Mouse (Mus musculus) intestine, embryonic 15.5 days (tissue): ENCODE measurements around the gene Tbrg1. TPM values are rescaled to one million over a fixed set of nuclear protein-coding genes. Genes with fewer than 3 reads are reported as not detected.

Source experiments
- ATAC-seq: fragments of 200-750 bp; cut with Nextera tagmentation; 2 replicates; pipeline ENCODE4 v1.8.0; 2017; ENCODE audit warnings: moderate TSS enrichment, moderate library complexity
- H3K27ac ChIP-seq: fragments of 300-500 bp; sonication (generic); 2 replicates; pipeline ENCODE4 v1.5.1; 2015; ENCODE audit warnings: mild to moderate bottlenecking, inconsistent platforms
- H3K27me3 ChIP-seq: fragments of 300-500 bp; sonication (generic); replicated peaks from 2 replicates; pipeline ENCODE4 v1.6.1; 2015; ENCODE audit warnings: inconsistent platforms
- H3K36me3 ChIP-seq: fragments of 300-500 bp; sonication (generic); 2 replicates; pipeline ENCODE4 v1.6.1; 2015; ENCODE audit warnings: inconsistent platforms
- H3K4me1 ChIP-seq: fragments of 300-500 bp; sonication (generic); replicated peaks from 2 replicates; pipeline ENCODE4 v1.6.1; 2015; ENCODE audit warnings: inconsistent platforms
- H3K4me2 ChIP-seq: fragments of 300-500 bp; sonication (generic); replicated peaks from 2 replicates; pipeline ENCODE4 v1.6.1; 2015; ENCODE audit warnings: mild to moderate bottlenecking, inconsistent platforms
- H3K4me3 ChIP-seq: fragments of 300-500 bp; sonication (generic); replicated peaks from 2 replicates; pipeline ENCODE4 v1.5.1; 2015; ENCODE audit warnings: inconsistent platforms
- H3K9ac ChIP-seq: fragments of 300-500 bp; sonication (generic); 2 replicates; pipeline ENCODE4 v1.6.1; 2015; ENCODE audit warnings: inconsistent platforms
- H3K9me3 ChIP-seq: fragments of 300-500 bp; sonication (generic); 2 replicates; pipeline ENCODE4 v1.6.1; 2016; ENCODE audit warnings: inconsistent platforms
- WGBS: fragments of 180-500 bp; shearing (Covaris S2); methylation state at CpG from one replicate; pipeline ENCODE4 v1.1.7; 2015; 5-methylcytosine and 5-hydroxymethylcytosine counted together
- polyA plus RNA-seq: library from polyadenylated mRNA; unstranded; fragments of >200 nt; fragmentation: Nextera tagmentation; extraction: Ambion mirVana; gene quantifications from 2 replicates; pipeline ENCODE4 v1.2.1, GENCODE M21; 2015

The Tbrg1 gene
- polyA plus RNA-seq, result 162 and 171 TPM in 2 replicates

DNA sequence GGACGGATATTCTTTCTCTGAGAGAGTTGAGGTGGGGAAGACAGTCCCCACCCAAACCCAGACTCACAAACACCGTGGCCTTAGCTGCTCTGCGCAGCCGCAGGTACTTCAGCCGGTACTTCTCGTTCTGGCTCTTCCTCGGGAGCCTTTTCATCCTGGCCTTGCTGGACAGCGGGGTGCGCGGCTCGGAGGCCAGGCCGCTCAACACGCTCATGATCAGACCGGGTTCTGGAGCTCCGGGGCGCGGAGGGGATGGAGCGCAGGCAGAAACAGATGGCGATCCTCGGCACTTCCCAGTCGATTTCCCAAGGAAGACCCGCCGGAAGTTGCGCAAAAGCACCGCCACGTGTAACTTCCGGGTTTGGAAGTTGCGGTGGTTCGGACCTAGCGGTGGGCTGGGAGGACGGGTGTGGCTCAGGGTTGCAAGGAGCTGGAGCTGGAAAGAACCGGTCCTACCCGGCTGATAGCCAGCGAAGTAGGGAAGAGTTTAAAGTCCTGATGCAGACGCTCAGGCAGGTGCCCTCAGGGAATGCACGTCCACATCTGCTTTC lies at the start of gene Tbrg1:
Tbrg1 (minus strand) TSS at position 382 of the 551 bp plus-strand sequence.
- Histone ChIP-seq H3K4me2 (peak within 1 kb of the TSS; percentile 76), H3K27me3 (no peaks in the 10 kb centered on the region), H3K4me3 (peak within 1 kb of the TSS; percentile 71), H3K27ac (peak within 1 kb of the TSS; percentile 91), H3K9ac (peak within 1 kb of the TSS; percentile 78), H3K4me1 (no peaks in the 10 kb centered on the region), H3K9me3 (no peaks in the 10 kb centered on the region), H3K36me3 (peaks cover 11% of the 10 kb centered on the region)
- under 1% methylated on average over 36 of the region's 36 CpGs for WGBS
- ATAC-seq, result peak; percentile 97

DNA sequence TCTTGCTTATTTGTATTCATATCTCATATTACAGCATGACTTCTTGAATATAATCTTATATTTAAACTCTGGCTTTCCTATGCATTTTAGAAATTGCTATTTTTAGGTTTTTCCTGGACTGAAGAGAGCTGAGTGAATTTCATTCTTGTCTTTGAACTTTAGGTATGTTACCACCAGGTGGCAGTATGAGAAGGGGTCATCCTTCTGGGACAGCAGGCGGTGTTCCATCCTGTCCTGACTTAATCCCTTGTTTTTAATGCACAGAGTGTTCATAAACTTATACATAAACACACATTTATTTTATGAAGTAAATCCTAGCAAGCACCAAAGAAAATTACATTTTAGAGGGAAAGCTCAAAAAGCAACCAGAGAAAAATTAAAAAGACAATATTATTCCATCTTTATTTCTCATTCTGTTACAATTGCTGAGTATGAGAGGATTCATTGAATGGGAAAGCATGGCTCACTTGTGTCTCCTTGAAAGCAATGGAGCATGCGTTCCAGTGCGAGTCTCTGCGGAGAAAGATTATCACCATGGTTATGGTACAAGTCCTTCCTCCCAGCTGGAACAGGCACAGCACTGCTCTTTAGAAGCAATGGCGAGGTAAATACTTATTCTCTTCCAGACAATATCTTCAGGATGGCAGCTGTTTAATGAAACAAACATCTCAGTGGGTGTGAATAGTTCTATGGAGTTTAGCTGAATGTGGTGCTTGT lies 33.0 kb upstream of the Tbrg1 start:
- ATAC-seq, result no peak

DNA sequence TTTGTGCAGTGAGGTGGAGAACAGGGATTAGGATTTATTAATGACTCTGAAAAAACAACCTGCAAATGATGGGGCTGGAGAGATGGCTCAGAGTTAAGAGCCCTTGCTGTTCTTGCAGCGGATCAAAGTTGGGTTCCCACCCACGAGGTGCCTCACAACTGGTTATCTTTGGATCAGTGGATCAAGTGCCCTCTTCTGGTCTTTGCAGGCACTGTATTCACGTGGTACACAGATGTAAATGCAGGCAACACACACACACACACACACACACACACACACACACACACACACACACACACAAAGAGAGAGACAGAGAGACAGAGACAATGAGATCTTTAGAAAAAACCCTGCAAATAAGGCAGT lies 30.8 kb upstream of the Tbrg1 start:
- Histone ChIP-seq H3K36me3 (no peaks in the 10 kb centered on the region), H3K27ac (no peak overlapping the region), H3K4me3 (no peak overlapping the region), H3K4me1 (no peaks in the 10 kb centered on the region), H3K9me3 (no peaks in the 10 kb centered on the region), H3K4me2 (no peak overlapping the region), H3K27me3 (no peaks in the 10 kb centered on the region), H3K9ac (no peak overlapping the region)
- 47% methylated on average over 3 of the region's 3 CpGs for WGBS
- no peak for ATAC-seq

More for the DNA sequence above, 33.0 kb upstream of the Tbrg1 start:
- no peak overlapping the region for H3K27ac ChIP-seq
- H3K4me3 ChIP-seq, result no peak overlapping the region
- H3K27me3 ChIP-seq, result no peaks in the 10 kb centered on the region
- H3K4me1 ChIP-seq, result no peaks in the 10 kb centered on the region
- H3K9me3 ChIP-seq, result no peaks in the 10 kb centered on the region
- no peaks in the 10 kb centered on the region for H3K36me3 ChIP-seq
- H3K9ac ChIP-seq, result no peak overlapping the region
- whole genome bisulfite sequencing, result 59% methylated on average over 5 of the region's 5 CpGs
- no peak overlapping the region for H3K4me2 ChIP-seq

DNA sequence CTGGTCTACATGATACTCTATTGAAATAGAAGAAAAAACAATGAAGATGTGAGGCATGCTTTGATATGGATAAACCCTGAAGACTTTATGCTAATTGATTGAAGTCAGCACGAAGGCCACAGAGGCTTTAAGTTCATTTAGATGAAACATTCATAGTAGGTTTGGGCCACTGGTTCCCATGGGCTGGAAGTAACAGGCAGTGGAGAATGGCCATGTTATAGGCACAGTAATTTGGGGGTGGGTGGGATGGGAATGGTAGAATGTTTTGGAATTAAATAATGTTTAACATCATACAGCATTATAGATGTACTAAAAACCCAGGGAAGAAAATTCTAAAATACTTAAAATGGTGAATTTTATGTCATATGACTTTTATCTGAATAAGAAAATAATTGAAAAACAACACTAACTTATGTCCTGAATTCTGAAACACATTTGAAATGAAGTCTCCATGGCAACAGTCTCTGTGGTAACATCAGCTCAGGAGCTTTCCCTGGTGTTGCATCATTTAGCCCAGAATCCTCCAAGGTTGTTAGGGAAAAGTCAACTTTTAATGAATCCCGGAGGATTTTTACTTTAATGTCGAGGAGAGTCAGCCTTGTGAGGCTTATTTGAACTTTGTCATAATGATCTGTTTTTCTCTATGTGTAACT lies 30.3 kb upstream of the Tbrg1 start:
- no peaks in the 10 kb centered on the region for H3K9me3 ChIP-seq
- no peak overlapping the region for H3K27ac ChIP-seq
- no peak overlapping the region for H3K4me2 ChIP-seq
- H3K9ac ChIP-seq, result no peak overlapping the region
- no peak for ATAC-seq
- no peaks in the 10 kb centered on the region for H3K36me3 ChIP-seq
- 82% methylated on average over 3 of the region's 3 CpGs for WGBS
- no peaks in the 10 kb centered on the region for H3K4me1 ChIP-seq
- H3K27me3 ChIP-seq, result no peaks in the 10 kb centered on the region
- no peak overlapping the region for H3K4me3 ChIP-seq

DNA sequence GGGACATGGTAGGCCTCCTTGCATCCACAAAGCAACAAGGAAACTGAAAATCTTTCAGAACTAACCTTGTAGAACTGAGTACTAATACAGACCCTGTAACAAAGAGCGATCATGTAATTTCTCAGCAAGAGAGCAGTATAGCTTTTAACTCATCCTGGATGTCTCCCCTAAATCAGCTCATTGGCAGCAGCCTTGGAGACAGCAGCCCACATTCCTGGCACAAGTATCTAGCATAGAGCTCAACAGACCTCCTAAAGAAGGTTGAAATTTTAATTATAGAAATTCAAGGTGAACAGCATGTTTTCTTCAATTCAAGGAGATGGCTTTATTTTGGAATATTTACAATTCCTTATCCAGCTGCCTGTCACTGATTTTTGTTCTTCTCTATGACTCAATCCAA lies 24.0 kb upstream of the Tbrg1 start:
- Histone ChIP-seq H3K27ac (no peak overlapping the region), H3K27me3 (no peaks in the 10 kb centered on the region), H3K9me3 (no peaks in the 10 kb centered on the region), H3K4me1 (no peaks in the 10 kb centered on the region), H3K4me2 (no peak overlapping the region), H3K36me3 (no peaks in the 10 kb centered on the region), H3K4me3 (no peak overlapping the region), H3K9ac (no peak overlapping the region)
- 100% methylated on average over 1 of the region's 1 CpGs for WGBS
- no peak for ATAC-seq

DNA sequence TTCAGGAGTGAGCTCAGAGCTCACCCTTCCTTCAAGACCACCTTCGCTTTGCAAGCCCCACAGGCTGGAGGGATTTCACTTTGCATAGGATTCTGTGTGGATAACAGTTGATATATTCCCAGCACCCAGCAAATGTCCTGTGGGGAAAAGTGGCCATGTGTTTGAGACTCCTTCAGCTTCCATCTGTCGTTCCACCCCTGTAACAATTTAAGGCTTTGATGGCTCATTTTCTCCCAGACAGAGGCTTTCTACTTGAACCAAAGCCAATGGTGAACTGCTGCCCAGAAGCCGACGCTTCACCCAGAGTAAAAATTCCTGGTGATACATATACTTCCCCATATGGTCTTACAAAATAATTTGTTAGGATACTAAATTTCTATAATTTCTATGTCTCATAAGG lies 18.2 kb upstream of the Tbrg1 start:
- WGBS, result 73% methylated on average over 4 of the region's 4 CpGs
- no peak overlapping the region for H3K4me2 ChIP-seq

DNA sequence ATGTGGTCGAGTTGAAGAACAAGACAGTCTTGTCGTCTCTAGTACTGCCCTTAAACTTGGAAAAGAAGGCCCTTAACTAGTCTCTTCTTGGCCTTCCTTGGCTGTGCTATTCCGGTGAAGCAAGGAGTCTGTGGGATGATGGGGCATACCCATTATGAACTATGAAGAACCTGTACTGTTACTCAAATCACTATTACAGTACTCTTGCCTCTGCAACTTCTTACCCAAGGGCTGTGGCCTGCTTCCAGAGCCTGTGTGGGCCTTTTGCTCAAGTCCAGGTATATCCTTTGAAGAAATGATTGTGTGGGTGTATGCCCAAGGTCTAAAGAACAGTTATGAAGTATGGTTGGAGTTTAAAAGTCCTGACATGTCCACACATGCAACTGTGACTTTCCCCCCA lies 13.1 kb upstream of the Tbrg1 start:
- WGBS, result 89% methylated on average over 3 of the region's 3 CpGs
- Histone ChIP-seq H3K4me3 (no peak overlapping the region), H3K9me3 (no peaks in the 10 kb centered on the region), H3K4me1 (no peaks in the 10 kb centered on the region), H3K27me3 (no peaks in the 10 kb centered on the region), H3K36me3 (no peaks in the 10 kb centered on the region), H3K4me2 (no peak overlapping the region), H3K9ac (no peak overlapping the region), H3K27ac (no peak overlapping the region)
- no peak for ATAC-seq

More for the DNA sequence above, 18.2 kb upstream of the Tbrg1 start:
- no peak for ATAC-seq
- Histone ChIP-seq H3K36me3 (no peaks in the 10 kb centered on the region), H3K4me1 (no peaks in the 10 kb centered on the region), H3K4me3 (no peak overlapping the region), H3K27ac (no peak overlapping the region), H3K9ac (no peak overlapping the region), H3K27me3 (no peaks in the 10 kb centered on the region), H3K9me3 (no peaks in the 10 kb centered on the region)

DNA sequence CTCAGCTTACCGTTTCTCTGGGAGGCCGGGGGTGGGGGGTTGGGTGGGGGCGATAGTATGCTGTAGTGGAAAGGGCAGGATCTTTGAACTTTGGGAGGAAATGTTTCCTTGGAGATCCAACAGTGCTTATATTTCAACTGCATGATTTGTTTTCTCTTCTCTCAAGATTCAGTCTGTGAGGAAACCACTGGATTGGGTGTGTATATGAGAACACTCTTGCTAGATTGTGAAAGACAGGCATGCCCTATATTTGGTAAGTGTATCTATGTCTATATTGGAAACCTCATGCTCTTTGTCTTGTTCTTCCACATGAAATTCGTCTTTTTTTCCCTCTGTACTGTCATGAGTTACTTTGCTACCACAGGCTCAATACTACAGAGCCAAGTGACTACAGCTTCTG lies 12.6 kb upstream of the Tbrg1 start:
- Histone ChIP-seq H3K9me3 (no peaks in the 10 kb centered on the region), H3K4me2 (no peak overlapping the region), H3K4me1 (no peaks in the 10 kb centered on the region), H3K4me3 (no peak overlapping the region), H3K9ac (no peak overlapping the region), H3K36me3 (no peaks in the 10 kb centered on the region), H3K27me3 (no peaks in the 10 kb centered on the region), H3K27ac (no peak overlapping the region)
- ATAC-seq, result no peak
- WGBS, result 45% methylated on average over 4 of the region's 4 CpGs

DNA sequence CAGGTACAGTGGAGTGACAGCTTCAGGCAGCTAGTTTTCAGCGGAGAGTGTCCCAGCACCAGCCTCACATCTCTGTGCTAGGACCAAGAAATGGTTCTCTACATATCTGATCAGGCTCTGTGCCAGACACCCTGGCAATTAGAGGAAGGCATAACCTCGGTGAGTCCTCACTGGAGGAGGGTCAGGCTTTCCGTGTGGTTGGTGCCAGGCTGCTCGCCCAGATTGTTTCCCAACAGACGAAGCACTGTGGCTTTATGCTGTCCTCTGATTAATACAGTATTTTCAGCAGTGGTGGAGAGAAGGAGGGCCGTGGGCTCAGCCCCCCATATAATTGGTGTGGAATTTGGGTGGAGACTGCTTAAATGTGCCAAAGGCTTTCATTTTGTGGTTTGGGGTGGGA lies 12.0 kb upstream of the Tbrg1 start, which contains the start of gene Panx3:
Panx3 (minus strand) TSS at position 121 of the 400 bp plus-strand sequence.
- WGBS, result 58% methylated on average over 6 of the region's 6 CpGs
- no peaks in the 10 kb centered on the region for H3K9me3 ChIP-seq
- ATAC-seq, result no peak

DNA sequence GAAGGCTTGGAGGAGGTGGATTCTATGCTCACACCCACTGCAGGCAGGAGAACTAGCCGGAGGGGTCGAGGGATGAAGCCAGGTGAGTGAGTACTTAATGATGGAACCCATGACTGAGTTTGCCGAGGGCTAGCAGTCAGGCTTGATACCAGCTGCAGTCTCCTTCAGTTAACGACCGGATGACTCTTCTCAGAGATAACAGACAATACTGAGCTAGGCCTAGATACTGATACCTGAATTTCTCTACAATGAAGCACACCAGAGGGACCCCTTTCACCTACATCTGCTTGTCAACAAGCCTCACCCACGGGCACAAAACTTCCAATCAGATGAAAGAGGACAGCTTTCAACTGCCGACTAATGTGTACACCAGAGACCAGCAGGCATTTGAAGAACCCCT lies 8.9 kb upstream of the Tbrg1 start:
- H3K36me3 ChIP-seq, result no peaks in the 10 kb centered on the region
- no peak overlapping the region for H3K27ac ChIP-seq
- no peaks in the 10 kb centered on the region for H3K4me1 ChIP-seq
- WGBS, result 64% methylated on average over 7 of the region's 7 CpGs
- no peaks in the 10 kb centered on the region for H3K9me3 ChIP-seq
- H3K27me3 ChIP-seq, result no peaks in the 10 kb centered on the region
- H3K9ac ChIP-seq, result no peak overlapping the region
- H3K4me2 ChIP-seq, result no peak overlapping the region
- H3K4me3 ChIP-seq, result no peak overlapping the region
- no peak for ATAC-seq

More for the DNA sequence above, 12.0 kb upstream of the Tbrg1 start, which contains the start of gene Panx3:
- H3K4me1 ChIP-seq, result no peaks in the 10 kb centered on the region
- H3K4me3 ChIP-seq, result no peak within 1 kb of the TSS
- H3K36me3 ChIP-seq, result no peaks in the 10 kb centered on the region
- no peak within 1 kb of the TSS for H3K4me2 ChIP-seq
- H3K9ac ChIP-seq, result no peak within 1 kb of the TSS
- H3K27ac ChIP-seq, result no peak within 1 kb of the TSS
- H3K27me3 ChIP-seq, result no peaks in the 10 kb centered on the region

DNA sequence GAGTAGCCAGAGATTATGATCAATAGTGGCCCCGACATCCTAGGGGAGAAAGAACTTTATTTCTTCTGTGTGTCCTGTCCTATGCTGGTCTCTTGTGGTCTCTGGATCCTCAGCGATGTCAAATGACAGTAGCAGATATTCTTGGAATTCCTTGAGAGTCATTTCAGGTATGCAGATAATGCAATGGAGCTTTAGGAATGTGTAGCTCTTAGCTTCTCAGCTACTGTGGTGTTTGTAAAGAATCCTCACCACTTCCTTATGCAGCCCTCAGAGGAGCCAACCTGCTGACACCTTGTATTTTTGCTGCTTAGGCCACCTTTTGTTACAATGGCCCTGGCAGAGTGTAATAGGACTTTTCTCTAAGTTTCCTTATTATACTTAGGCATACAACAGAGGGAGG lies 7.5 kb upstream of the Tbrg1 start:
- ATAC-seq, result no peak
- Histone ChIP-seq H3K4me3 (no peak overlapping the region), H3K4me1 (no peaks in the 10 kb centered on the region), H3K27ac (no peak overlapping the region), H3K36me3 (no peaks in the 10 kb centered on the region), H3K9ac (no peak overlapping the region), H3K4me2 (no peak overlapping the region), H3K9me3 (no peaks in the 10 kb centered on the region), H3K27me3 (no peaks in the 10 kb centered on the region)
- WGBS, result 62% methylated on average over 2 of the region's 2 CpGs

DNA sequence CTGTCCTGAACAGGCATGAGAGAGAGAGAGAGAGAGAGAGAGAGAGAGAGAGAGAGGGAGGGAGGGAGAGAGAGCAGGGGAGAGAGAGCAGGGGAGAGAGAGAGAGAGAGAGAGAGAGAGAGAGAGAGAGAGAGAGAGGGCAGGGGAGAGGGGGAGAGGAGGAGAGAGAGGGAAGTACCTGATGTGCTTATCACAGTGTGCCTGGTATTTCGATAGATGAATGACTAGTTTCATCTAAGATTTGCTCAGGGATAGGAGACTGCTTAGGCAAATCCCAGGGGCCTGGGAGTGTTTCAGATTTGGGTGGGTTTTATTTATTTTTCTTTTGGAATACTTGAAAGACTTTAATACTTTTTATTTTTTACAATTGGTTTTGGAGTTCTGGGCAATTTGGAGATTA lies 6.1 kb upstream of the Tbrg1 start:
- Histone ChIP-seq H3K27ac (no peak overlapping the region), H3K27me3 (no peaks in the 10 kb centered on the region), H3K9me3 (no peaks in the 10 kb centered on the region), H3K9ac (no peak overlapping the region), H3K36me3 (no peaks in the 10 kb centered on the region), H3K4me3 (no peak overlapping the region), H3K4me1 (no peaks in the 10 kb centered on the region), H3K4me2 (no peak overlapping the region)
- no peak for ATAC-seq
- WGBS, result 55% methylated on average over 1 of the region's 1 CpGs

DNA sequence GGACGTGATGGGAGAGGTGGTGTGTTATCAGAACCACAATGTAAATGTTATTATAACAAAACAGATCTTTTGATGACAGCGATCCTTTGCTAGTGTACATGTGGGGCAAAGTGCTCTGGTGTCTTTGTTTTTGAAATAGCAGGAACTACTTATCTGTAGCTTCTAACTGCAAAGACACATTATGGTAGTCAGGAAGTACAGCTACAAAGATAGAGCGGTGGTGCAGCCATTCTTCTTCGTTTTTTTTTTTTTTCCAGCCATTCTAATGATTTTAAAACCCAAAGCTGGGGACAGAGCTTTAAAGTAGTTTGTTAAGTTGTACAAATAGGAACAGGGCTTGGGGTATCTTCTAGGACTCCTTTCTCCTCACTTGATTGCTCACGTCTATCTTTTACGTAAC lies 2.3 kb upstream of the Tbrg1 start:
- Histone ChIP-seq H3K27ac (no peak overlapping the region), H3K4me1 (no peaks in the 10 kb centered on the region), H3K4me3 (no peak overlapping the region), H3K27me3 (no peaks in the 10 kb centered on the region), H3K9me3 (no peaks in the 10 kb centered on the region), H3K36me3 (no peaks in the 10 kb centered on the region), H3K9ac (no peak overlapping the region), H3K4me2 (no peak overlapping the region)
- ATAC-seq, result no peak
- 79% methylated on average over 6 of the region's 6 CpGs for WGBS
